Mouse (Mus musculus) ES-Bruce4 (cell line): ENCODE measurements around the gene Gm10570. TPM values are rescaled to one million over a fixed set of nuclear protein-coding genes. Genes with fewer than 3 reads are reported as not detected.

Experiments used
- H3K27ac ChIP-seq: 2 replicates; pipeline ENCODE4 v1.5.1; 2012; ENCODE audit warnings: low read length, inconsistent platforms; ENCODE audit not compliant: insufficient read depth
- H3K27me3 ChIP-seq: 2 replicates; pipeline ENCODE4 v1.6.1; 2012; ENCODE audit warnings: mild to moderate bottlenecking, low read length, inconsistent platforms; ENCODE audit not compliant: control insufficient read depth, poor library complexity, insufficient read depth, severe bottlenecking
- H3K36me3 ChIP-seq: 2 replicates; pipeline ENCODE4 v1.6.1; 2012; ENCODE audit warnings: inconsistent platforms, mild to moderate bottlenecking, low read length, moderate library complexity; ENCODE audit not compliant: control insufficient read depth, poor library complexity, insufficient read depth, severe bottlenecking
- H3K4me1 ChIP-seq: one replicate; pipeline ENCODE4 v1.8.1; 2011; ENCODE audit warnings: low read length; ENCODE audit not compliant: control insufficient read depth, insufficient read depth
- H3K4me3 ChIP-seq: 2 replicates; pipeline ENCODE4 v1.5.1; 2011; ENCODE audit warnings: low read depth, mild to moderate bottlenecking, low read length
- H3K9ac ChIP-seq: 2 replicates; pipeline ENCODE4 v1.6.1; 2012; ENCODE audit warnings: low read depth, mild to moderate bottlenecking, inconsistent platforms; ENCODE audit not compliant: poor library complexity, severe bottlenecking
- H3K9me3 ChIP-seq: replicated peaks from 2 replicates; pipeline ENCODE4 v1.6.1; 2012; ENCODE audit warnings: mild to moderate bottlenecking, low read length, inconsistent platforms; ENCODE audit not compliant: control insufficient read depth, poor library complexity, insufficient read depth, severe bottlenecking
- CTCF ChIP-seq: IDR thresholded peaks from one replicate; pipeline ENCODE4 v1.8.1; 2011; ENCODE audit warnings: low read depth, low read length
- EP300 ChIP-seq: IDR thresholded peaks from 2 replicates; pipeline ENCODE4 v1.6.1; 2011; ENCODE audit warnings: low read depth, low read length; ENCODE audit not compliant: insufficient read depth
- POLR2A ChIP-seq: IDR thresholded peaks from one replicate; pipeline ENCODE4 v1.8.1; 2011; ENCODE audit warnings: low read length; ENCODE audit not compliant: insufficient read depth
- polyA plus RNA-seq: library from polyadenylated mRNA; stranded (reverse); fragments of >200 nt; gene quantifications from 2 replicates; pipeline ENCODE4 v1.2.4, GENCODE M21; 2011; ENCODE audit warnings: low read depth; ENCODE audit not compliant: missing spikeins, insufficient read depth, insufficient read length

Gene Gm10570
- polyA plus RNA-seq, 1 experiment: not detected

DNA sequence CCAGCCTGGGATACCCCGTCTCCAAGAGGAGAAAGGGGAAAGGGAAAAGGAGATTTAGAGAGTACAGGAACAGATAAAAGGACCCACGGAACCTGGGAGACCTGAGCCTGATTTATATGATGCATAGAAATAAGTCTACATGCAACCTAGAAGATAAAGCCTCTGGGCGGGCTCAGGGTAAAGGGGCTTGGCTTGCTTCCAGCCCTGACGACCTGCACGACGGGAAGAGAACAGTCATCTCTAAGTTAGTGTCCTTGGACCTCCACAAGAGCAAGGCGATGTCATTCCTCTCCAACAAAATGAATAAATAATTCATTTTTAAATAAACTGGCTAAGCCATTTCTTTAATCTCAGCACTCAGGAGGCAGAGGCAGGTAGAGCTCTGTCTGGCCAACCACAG, 14.1 kb upstream of the Gm10570 start:
- Histone ChIP-seq H3K9ac (no peak overlapping the region), H3K27me3 (no peaks in the 10 kb centered on the region), H3K4me3 (no peak overlapping the region), H3K36me3 (peaks cover 12% of the 10 kb centered on the region; the same call in 1 of the 2 replicates), H3K4me1 (peaks cover 1% of the 10 kb centered on the region), H3K27ac (no peak overlapping the region), H3K9me3 (no peaks in the 10 kb centered on the region)
- TF ChIP-seq POLR2A: no peak
- TF ChIP-seq EP300: no peak
- no peak for TF ChIP-seq CTCF

DNA sequence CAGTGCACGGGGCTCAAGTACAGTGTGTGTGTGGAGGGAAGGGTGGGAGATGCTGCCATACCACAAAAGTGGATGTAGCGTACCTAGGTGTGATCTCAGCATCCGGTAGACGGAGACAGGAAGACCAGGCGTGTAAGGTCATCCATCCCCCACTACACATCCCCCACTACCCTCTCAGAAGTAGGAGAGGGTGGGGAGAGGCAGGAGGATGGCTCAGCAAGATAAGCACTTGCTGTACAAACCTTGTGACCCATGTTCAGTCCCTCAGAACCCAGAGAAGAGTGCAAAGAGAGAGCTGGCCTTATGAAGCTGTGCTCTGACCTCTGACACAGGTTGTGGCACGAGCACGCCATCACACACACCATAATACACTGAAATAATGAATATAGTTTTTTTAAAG, 13.2 kb upstream of the Gm10570 start:
- no peaks in the 10 kb centered on the region for H3K9me3 ChIP-seq
- H3K36me3 ChIP-seq: 0 out of 2 replicates have a peak, but pooled peaks cover 10% of the 10 kb centered on the region
- no peaks in the 10 kb centered on the region for H3K27me3 ChIP-seq
- H3K27ac ChIP-seq: no peak overlapping the region
- H3K4me3 ChIP-seq: no peak overlapping the region
- TF ChIP-seq EP300 (no peak), POLR2A (no peak), CTCF (no peak)
- H3K4me1 ChIP-seq: peaks cover 1% of the 10 kb centered on the region
- no peak overlapping the region for H3K9ac ChIP-seq

DNA sequence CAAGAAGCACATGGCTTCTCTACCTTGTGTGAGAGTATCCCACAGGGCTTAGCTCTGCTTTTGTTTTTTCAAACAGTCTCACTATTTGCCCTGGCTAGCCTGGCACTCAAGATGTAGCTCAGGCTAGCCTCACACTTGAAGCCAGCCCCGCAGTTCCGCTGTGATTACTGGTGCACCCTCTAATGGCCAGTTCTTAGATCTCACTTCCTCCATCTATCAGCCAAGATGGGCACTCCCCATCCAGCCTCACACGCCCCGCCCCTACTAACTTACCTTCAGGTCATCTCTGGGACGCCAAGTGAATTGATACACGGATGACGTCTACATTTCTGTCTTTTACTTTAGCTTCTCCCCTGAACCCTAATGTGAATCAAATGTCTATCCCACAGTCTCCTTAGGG, 11.1 kb upstream of the Gm10570 start:
- no peak overlapping the region for H3K27ac ChIP-seq
- peaks cover 1% of the 10 kb centered on the region for H3K4me1 ChIP-seq
- H3K9ac ChIP-seq: no peak overlapping the region
- no peak overlapping the region for H3K4me3 ChIP-seq
- no peaks in the 10 kb centered on the region for H3K27me3 ChIP-seq
- H3K9me3 ChIP-seq: no peaks in the 10 kb centered on the region
- TF ChIP-seq EP300 (no peak), CTCF (peak; percentile 51)
- H3K36me3 ChIP-seq: peaks cover 15% of the 10 kb centered on the region

- no peaks in the 10 kb centered on the region for H3K27me3 ChIP-seq
- no peak overlapping the region for H3K9ac ChIP-seq
- TF ChIP-seq EP300 (no peak), CTCF (no peak), POLR2A (no peak)
- no peak overlapping the region for H3K27ac ChIP-seq
- no peak overlapping the region for H3K4me3 ChIP-seq
- H3K4me1 ChIP-seq: peaks cover 1% of the 10 kb centered on the region
- no peaks in the 10 kb centered on the region for H3K9me3 ChIP-seq
- H3K36me3 ChIP-seq: peaks cover 30% of the 10 kb centered on the region
Observed at GRCm38 (mm10) chr4:130318122-130318521, 9.6 kb upstream of the Gm10570 start.

DNA sequence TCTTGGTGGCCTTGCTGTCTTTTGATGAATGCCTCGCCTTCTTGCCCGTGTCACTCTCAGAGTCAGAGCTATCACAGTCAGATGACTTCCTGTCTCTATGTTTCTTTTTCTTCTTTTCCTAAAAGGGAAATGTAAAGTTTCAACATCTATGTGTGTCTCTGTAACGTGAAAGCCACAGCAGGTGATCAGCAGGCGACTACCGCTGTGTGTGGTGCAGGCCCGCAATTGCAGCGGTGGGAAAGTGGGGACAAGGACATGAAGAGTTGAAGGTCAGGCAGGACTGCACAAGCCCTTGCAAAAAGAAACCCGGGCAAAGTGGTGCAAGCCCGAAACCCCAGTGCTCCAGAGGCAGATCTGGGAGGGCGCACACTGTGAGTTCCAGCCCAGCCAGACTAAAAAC, 8.2 kb upstream of the Gm10570 start:
- H3K27ac ChIP-seq: no peak overlapping the region; the same call in 1 of the 2 replicates
- no peaks in the 10 kb centered on the region for H3K9me3 ChIP-seq
- H3K27me3 ChIP-seq: no peaks in the 10 kb centered on the region
- peaks cover 34% of the 10 kb centered on the region for H3K36me3 ChIP-seq
- H3K4me1 ChIP-seq: peaks cover 1% of the 10 kb centered on the region
- no peak overlapping the region for H3K4me3 ChIP-seq
- no peak overlapping the region for H3K9ac ChIP-seq
- no peak for TF ChIP-seq EP300
- TF ChIP-seq POLR2A: no peak

- H3K4me3 ChIP-seq: no peak overlapping the region
- no peaks in the 10 kb centered on the region for H3K27me3 ChIP-seq
- TF ChIP-seq EP300 (no peak), CTCF (no peak), POLR2A (no peak)
- H3K4me1 ChIP-seq: peaks cover 1% of the 10 kb centered on the region
- peaks cover 42% of the 10 kb centered on the region for H3K36me3 ChIP-seq
- no peak overlapping the region for H3K9ac ChIP-seq
- no peak overlapping the region for H3K27ac ChIP-seq
- no peaks in the 10 kb centered on the region for H3K9me3 ChIP-seq
Observed at GRCm38 (mm10) chr4:130315771-130316527, 7.5 kb upstream of the Gm10570 start.
